Mouse (Mus musculus) kidney, postnatal 25 days (tissue): ENCODE results near the gene Sdsl.
A peak's percentile ranks its signal among the peaks of the same experiment; 100 is the strongest.

Experiments
- DNase-seq, 2 experiments: peaks; one replicate each; pipeline ENCODE4 v3.0.0; 2021; ENCODE audit warnings: mixed read lengths in 2 of 2

The Sdsl gene

GRCm38 (mm10) chr5:120427451-120427938, 45.1 kb downstream of the Sdsl start:
- no peak for DNase-seq

- no peak for DNase-seq
Observed at GRCm38 (mm10) chr5:120426572-120426971, 46.0 kb downstream of the Sdsl start.

DNA sequence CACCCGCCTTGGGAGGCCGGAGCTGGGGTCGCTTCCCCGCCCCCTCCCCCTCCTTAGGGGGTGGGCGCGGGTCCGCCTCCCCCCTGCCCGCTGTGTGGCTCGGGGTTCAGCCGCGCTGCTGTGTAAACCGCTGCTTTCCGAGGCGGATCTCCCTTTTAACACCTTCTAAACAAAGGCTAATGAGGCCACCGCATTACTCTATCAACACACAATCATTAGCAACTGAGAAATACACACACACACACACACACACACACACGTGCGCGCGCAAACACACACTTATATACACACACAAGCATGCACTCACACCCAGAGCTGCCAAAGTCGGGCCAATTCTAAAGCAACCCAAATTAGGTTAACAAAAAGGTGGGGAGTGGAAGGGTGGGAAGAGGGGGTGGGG, 46.9 kb downstream of the Sdsl start:
- DNase-seq = no peak

DNA sequence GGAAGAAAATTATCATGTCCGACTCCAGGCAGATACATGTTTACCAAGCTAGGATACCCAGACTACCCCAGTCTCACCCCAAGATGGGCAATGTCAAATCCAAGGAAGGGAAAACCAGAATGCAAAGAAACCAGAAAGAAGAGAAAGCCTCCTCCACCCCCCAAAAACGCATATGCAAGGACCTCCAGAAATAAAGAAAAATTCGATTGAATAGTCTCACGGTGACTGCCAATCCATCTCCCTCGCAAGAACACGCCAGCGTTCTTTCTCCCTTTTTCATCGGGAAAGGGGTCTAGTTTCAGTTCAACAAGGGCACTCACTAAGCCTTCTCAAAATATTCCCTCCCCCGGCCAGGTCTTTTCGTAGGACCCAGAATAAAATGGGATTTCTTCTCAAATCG, 48.0 kb downstream of the Sdsl start:
- no peak for DNase-seq

GRCm38 (mm10) chr5:120424039-120424438, 48.6 kb downstream of the Sdsl start:
- DNase-seq = peak; percentile 80 to 85

GRCm38 (mm10) chr5:120420106-120420505, 52.5 kb downstream of the Sdsl start:
- DNase-seq = no peak

DNA sequence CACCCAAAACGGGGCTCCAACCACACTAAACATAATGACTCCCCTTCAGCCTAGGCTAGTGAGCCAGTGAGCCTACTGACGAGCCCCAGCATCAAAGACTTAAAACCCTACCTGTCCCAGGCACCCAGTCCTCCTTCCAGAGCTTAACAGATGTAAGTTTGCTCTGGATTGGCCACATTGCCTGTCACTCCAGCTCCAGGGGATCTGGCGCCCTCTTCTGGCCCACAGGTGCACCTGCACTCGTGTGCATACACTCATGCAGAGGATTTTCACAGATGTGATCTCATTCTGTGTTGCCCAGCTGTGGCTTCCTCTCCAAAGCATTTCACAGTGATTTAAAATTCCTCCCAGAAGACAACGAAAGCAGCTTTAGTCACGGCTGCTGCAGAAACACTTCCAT, 59.2 kb downstream of the Sdsl start:
- no peak for DNase-seq

DNA sequence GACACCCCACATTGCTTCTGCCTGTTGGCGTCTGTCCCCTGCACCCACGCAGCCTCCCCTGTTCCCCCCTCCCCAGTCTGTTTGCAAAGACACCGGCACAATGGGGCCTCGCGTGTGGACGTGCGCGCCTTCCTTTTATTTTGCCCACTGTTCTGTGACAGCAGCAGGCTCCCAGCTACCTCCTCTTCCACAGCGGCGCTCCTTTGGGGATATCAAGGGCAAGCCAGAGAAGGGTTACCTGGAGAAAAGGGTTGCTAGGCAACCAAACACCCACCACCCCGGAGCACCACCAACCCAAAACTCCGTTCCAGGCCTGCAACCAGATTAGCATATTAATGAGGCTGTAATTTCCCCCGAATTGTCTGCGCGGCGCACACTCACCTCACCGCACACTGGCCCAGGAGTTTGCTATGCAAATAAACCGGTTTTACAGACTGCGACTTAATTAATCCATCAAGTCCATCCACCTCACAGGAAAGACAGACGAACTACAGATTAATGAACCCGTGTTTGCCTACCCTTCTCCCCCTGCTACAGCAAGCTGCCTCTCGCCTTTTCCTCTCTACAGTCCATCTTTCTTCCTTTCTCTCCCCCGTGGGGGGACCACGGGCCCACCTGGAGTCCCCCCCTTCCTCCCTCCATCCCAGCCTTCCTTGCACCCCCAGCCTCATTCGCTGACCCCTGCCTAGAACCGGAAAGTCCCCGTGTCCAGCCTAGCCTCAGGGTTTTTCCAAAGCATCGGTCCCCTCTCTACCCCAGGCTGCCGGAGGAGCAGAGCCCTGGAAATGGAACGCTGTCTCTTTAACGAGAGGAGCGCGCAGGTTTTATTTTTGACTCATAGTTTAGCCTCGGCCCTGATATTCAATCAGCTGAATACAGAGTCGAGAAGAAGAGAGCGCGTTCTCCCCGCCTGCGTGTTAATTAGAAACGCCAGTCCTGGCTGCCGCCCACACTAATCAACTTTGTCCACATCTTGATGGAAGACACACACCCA, 62.9 kb downstream of the Sdsl start:
- DNase-seq = no peak

DNA sequence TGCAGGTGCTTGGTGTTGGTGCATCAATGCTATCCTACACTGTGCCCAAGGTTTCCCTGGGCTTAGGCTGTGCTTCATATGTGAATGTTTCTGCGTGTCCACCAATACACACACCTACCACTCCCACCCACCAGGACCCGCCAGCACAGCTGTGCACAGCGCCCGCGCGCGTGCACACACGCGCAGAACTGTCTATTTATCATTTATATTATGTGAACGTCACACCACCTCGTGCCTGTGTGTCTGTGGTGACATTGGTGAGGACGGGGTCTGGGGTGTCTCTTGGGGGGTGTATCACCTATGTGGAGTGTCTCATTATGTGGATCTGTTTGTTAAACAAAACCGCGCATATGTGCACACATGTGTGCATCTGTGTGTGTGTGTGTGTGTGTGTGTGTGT, 63.7 kb downstream of the Sdsl start:
- DNase-seq = no peak
